Mouse (Mus musculus) C2C12 (cell line): ENCODE measurements around the gene Hs3st5. TPM values are rescaled to one million over a fixed set of nuclear protein-coding genes. Genes with fewer than 3 reads are reported as not detected.

Experiments used
- H3K27me3 ChIP-seq: one replicate; pipeline ENCODE4 v1.6.1; 2011; ENCODE audit not compliant: control insufficient read depth, insufficient read depth, insufficient read length
- H3K36me3 ChIP-seq: one replicate; pipeline ENCODE4 v1.6.1; 2011; ENCODE audit not compliant: control insufficient read depth, insufficient read depth
- H3K4me3 ChIP-seq: one replicate; pipeline ENCODE4 v1.5.1; 2011; ENCODE audit warnings: mild to moderate bottlenecking, control low read depth; ENCODE audit not compliant: poor library complexity, insufficient read depth, severe bottlenecking
- H3K79me2 ChIP-seq: one replicate; pipeline ENCODE4 v1.6.1; 2011; ENCODE audit not compliant: control insufficient read depth, insufficient read depth
- H3K79me3 ChIP-seq: one replicate; pipeline ENCODE4 v1.6.1; 2011; ENCODE audit warnings: low read depth, control low read depth
- H3ac ChIP-seq: one replicate; pipeline ENCODE3; 2011; ENCODE audit warnings: low read depth; ENCODE audit not compliant: control insufficient read depth, insufficient read length
- CEBPB ChIP-seq: IDR thresholded peaks from one replicate; pipeline ENCODE4 v1.6.1; 2011; ENCODE audit warnings: low read depth, mild to moderate bottlenecking, control low read depth, moderate library complexity
- CTCF ChIP-seq: IDR thresholded peaks from one replicate; pipeline ENCODE4 v1.5.1; 2011; ENCODE audit not compliant: control insufficient read depth, insufficient read depth, insufficient read length
- FOSL1 ChIP-seq: IDR thresholded peaks from one replicate; pipeline ENCODE4 v1.8.0; 2011; ENCODE audit warnings: mild to moderate bottlenecking, low read length; ENCODE audit not compliant: poor library complexity, insufficient read depth, severe bottlenecking
- MAX ChIP-seq: IDR thresholded peaks from one replicate; pipeline ENCODE4 v1.6.1; 2011; ENCODE audit warnings: mild to moderate bottlenecking, control low read depth
- MYOD1 ChIP-seq: IDR thresholded peaks from one replicate; pipeline ENCODE4 v1.6.1; 2011; ENCODE audit warnings: low read depth; ENCODE audit not compliant: control insufficient read depth, insufficient read length
- MYOG ChIP-seq: IDR thresholded peaks from one replicate; pipeline ENCODE4 v1.6.1; 2011; ENCODE audit not compliant: control insufficient read depth, insufficient read length; ENCODE audit errors: extremely low read depth
- USF1 ChIP-seq: IDR thresholded peaks from one replicate; pipeline ENCODE4 v1.6.1; 2011; ENCODE audit warnings: low read depth, mild to moderate bottlenecking, control low read depth, moderate library complexity
- polyA plus RNA-seq: library from polyadenylated mRNA; unstranded; fragments of >200 nt; fragmentation: generic; extraction: Trizol; gene quantifications from one replicate; pipeline ENCODE4 v1.2.1, GENCODE M21; 2012; ENCODE audit warnings: missing spikeins

Gene Hs3st5
- polyA plus RNA-seq, 1 experiment: 0.04 TPM

GRCm38 (mm10) chr10:36807007-36807406, 300.4 kb downstream of the Hs3st5 start:
- no peaks in the 10 kb centered on the region for H3K79me2 ChIP-seq
- H3K27me3 ChIP-seq: no peaks in the 10 kb centered on the region
- no peak overlapping the region for H3K4me3 ChIP-seq
- no peak overlapping the region for H3ac ChIP-seq
- H3K79me3 ChIP-seq: no peaks in the 10 kb centered on the region
- TF ChIP-seq MYOG (no peak), USF1 (no peak), CTCF (no peak), CEBPB (no peak), MYOD1 (no peak), FOSL1 (no peak), MAX (no peak)
- no peaks in the 10 kb centered on the region for H3K36me3 ChIP-seq

DNA sequence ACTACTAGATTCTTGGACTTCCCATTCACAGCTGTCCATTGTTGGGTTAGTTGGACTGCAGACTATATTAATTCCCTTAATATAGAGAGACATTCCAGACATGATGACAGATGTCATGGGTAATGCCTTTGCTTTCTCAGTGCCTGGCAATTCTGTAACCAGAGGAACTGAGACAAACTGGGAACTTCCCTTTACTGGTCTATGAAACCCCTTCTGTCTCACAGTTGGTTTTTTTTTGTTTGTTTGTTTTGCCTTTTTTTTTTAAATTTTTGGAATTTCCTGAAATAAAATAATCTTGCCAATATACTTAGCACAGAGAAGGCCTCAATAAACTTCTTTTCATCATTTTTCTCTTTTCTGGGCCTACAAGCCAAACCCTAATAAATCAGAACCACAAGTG, 312.3 kb downstream of the Hs3st5 start:
- Histone ChIP-seq H3K27me3 (no peaks in the 10 kb centered on the region), H3ac (no peak overlapping the region), H3K79me3 (no peaks in the 10 kb centered on the region), H3K79me2 (no peaks in the 10 kb centered on the region), H3K36me3 (no peaks in the 10 kb centered on the region), H3K4me3 (no peak overlapping the region)
- TF ChIP-seq CTCF: no peak
- no peak for TF ChIP-seq USF1
- no peak for TF ChIP-seq MYOG

GRCm38 (mm10) chr10:36829079-36829478, 322.5 kb downstream of the Hs3st5 start:
- Histone ChIP-seq H3K79me3 (no peaks in the 10 kb centered on the region), H3K36me3 (no peaks in the 10 kb centered on the region), H3K4me3 (no peak overlapping the region), H3ac (no peak overlapping the region), H3K79me2 (no peaks in the 10 kb centered on the region), H3K27me3 (no peaks in the 10 kb centered on the region)
- TF ChIP-seq CTCF: no peak
- TF ChIP-seq CEBPB: no peak
- no peak for TF ChIP-seq FOSL1
- no peak for TF ChIP-seq MAX
- TF ChIP-seq MYOG: no peak
- TF ChIP-seq USF1: no peak
- no peak for TF ChIP-seq MYOD1

- Histone ChIP-seq H3K4me3 (no peak overlapping the region), H3K36me3 (no peaks in the 10 kb centered on the region), H3K79me3 (no peaks in the 10 kb centered on the region), H3K27me3 (no peaks in the 10 kb centered on the region), H3K79me2 (no peaks in the 10 kb centered on the region), H3ac (no peak overlapping the region)
- TF ChIP-seq MYOD1 (no peak), CEBPB (no peak), USF1 (no peak), CTCF (no peak), FOSL1 (no peak), MAX (no peak), MYOG (no peak)
These were observed 325.6 kb downstream of the Hs3st5 start for GRCm38 (mm10) chr10:36832204-36832603.

GRCm38 (mm10) chr10:36834224-36834623, 327.6 kb downstream of the Hs3st5 start:
- H3K79me2 ChIP-seq: no peaks in the 10 kb centered on the region
- no peak overlapping the region for H3ac ChIP-seq
- H3K36me3 ChIP-seq: no peaks in the 10 kb centered on the region
- TF ChIP-seq MYOG: no peak
- TF ChIP-seq USF1: no peak
- no peak for TF ChIP-seq CEBPB
- no peak for TF ChIP-seq FOSL1
- no peak for TF ChIP-seq CTCF
- no peak for TF ChIP-seq MAX
- no peak for TF ChIP-seq MYOD1
- no peaks in the 10 kb centered on the region for H3K79me3 ChIP-seq
- no peaks in the 10 kb centered on the region for H3K27me3 ChIP-seq
- no peak overlapping the region for H3K4me3 ChIP-seq

- Histone ChIP-seq H3K79me3 (no peaks in the 10 kb centered on the region), H3K4me3 (no peak overlapping the region)
- TF ChIP-seq MYOD1: no peak
- TF ChIP-seq MYOG: no peak
- TF ChIP-seq CEBPB: no peak
- TF ChIP-seq USF1: no peak
- no peak for TF ChIP-seq FOSL1
These were observed 329.4 kb downstream of the Hs3st5 start for GRCm38 (mm10) chr10:36835836-36836516.

More at GRCm38 (mm10) chr10:36835836-36836516, 329.4 kb downstream of the Hs3st5 start:
- Histone ChIP-seq H3K36me3 (no peaks in the 10 kb centered on the region), H3ac (no peak overlapping the region), H3K27me3 (no peaks in the 10 kb centered on the region), H3K79me2 (no peaks in the 10 kb centered on the region)
